Mouse (Mus musculus) retina, embryonic 14.5 days (tissue): ENCODE measurements around the gene Gjc2.
"Not testable (repeated sequence)": the region's sequence is repeated elsewhere in the genome, so short reads cannot be mapped to it uniquely, and the experiment has no call there.

Source experiments
- DNase-seq: peaks from one replicate; pipeline ENCODE4 v3.0.0-alpha.2; 2015; ENCODE audit warnings: low spot score

The Gjc2 gene

GRCm38 (mm10) chr11:59182864-59183331 is at the start of gene Gjc2:
Gene Gjc2, minus strand, starts transcription at chr11:59183213.
- DNase-seq: no peak

- DNase-seq: peak; percentile 16
Measured at GRCm38 (mm10) chr11:59232797-59233196, 49.8 kb upstream of the Gjc2 start.

DNA sequence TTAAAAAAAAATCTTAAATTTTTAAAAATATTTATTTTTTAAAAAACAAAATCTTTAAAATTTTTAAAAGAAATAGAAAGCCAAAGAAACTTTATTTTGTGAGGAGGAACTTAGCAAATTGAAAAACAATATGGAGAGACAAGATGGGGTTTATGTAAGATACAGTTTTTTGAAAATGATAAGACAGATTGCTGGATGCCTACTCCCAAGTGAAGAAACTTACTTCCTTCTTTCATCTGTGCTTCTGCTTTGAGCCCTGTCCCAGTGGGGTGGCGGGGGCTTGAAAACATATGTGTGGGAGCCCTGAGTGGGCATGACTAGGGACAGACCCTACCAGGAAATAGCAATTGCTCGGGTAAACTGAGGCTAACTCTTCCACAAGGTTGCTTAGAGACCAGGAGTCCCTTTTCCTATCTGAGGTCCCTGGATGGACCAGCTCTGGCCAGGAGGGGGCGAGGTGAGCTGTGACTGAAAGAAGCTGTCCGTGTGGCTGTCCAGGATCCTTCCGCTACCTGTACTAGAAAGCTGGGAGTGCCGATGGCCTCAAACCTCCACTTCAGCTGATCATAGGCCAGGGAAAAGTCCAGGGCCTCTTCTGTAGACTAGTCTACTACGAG is 47.2 kb upstream of the Gjc2 start:
- peak; percentile 80 for DNase-seq

GRCm38 (mm10) chr11:59228122-59228953 is 45.3 kb upstream of the Gjc2 start, which contains the start of gene Arf1:
Gene Arf1, minus strand, starts transcription at chr11:59228270.
- peak; percentile 97 for DNase-seq

- no peak for DNase-seq
Measured at GRCm38 (mm10) chr11:59227604-59228121, 44.6 kb upstream of the Gjc2 start.

GRCm38 (mm10) chr11:59226787-59227603 is 44.0 kb upstream of the Gjc2 start:
- DNase-seq: no peak

DNA sequence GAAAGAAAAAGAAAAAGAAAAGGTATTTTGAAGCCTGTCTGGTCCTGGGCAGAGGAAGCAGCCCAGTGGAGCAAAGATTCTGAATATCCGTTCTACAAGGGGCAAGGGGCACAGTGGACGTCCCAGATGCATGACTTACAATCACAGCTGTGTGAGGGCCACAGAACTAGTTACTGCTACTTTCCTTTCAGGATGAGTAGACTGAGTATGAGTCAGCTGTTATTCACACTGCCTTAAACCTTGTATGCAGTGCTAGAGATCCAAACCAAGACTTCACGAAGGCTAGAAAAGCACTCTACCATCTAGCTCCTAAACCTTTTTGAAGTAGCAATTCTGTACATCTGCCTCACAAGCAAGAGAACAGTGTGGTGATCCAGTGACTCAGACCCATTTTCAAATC is 43.2 kb upstream of the Gjc2 start:
- DNase-seq: no peak

DNA sequence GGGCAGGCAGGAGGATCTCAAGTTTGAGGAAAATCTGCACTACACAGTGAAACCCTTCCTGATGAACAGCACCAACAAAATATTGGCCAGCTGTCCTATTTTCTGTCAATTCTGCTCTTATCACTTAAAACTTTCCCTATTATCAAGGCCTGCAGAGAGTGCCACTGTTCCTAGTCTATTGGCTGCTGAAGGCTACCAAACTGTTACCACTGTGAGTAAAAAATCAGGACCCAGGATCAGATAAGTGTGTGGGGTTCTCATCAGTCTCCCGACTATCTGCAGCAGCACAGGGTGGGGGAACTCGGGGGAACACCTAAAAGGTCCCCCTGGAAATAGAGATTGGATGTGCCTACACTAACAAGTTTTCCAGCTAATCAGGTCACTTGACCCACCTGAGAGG is 42.2 kb upstream of the Gjc2 start:
- no peak for DNase-seq

- DNase-seq: no peak
Measured at GRCm38 (mm10) chr11:59224470-59224869, 41.5 kb upstream of the Gjc2 start.

- DNase-seq: no peak
Measured at GRCm38 (mm10) chr11:59224025-59224424, 41.0 kb upstream of the Gjc2 start.

DNA sequence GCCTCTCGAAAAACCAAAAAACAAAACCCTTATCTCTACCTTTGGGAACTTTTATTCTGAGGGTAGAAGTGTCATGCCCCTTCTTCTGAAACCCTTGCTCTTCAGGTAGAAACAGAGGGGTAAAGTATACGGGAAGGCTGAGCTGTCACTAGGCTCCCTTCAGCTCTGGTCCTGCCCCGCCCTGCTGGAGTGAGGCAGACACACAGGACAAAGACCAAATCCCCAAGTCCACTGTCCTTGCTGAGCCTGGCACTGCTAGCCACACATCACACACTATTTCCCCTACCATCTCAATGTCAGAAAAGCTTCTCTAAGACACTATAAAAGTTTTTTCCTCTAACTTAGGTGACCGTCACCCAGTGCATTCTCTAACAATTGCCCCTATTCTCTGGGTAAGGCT is 39.3 kb upstream of the Gjc2 start:
- no peak for DNase-seq

DNA sequence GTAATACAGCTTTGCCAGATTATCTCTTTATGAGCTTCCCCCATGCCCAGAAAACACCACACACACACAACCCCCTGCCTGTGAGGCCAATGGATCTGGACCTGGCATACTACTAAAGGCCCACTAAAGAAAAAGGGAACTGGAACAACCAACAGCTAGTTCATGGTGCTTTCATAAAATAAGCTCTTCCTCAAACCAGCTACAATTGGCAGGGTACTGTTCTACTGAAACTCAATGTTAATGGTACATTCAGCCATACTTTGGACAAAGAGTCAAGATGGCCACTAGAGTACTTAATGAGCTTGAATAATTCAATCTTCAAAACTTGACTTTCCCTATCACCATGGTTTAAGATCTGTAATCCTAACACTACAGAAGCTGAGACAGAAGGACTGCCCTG is 38.6 kb upstream of the Gjc2 start:
- DNase-seq: no peak

DNA sequence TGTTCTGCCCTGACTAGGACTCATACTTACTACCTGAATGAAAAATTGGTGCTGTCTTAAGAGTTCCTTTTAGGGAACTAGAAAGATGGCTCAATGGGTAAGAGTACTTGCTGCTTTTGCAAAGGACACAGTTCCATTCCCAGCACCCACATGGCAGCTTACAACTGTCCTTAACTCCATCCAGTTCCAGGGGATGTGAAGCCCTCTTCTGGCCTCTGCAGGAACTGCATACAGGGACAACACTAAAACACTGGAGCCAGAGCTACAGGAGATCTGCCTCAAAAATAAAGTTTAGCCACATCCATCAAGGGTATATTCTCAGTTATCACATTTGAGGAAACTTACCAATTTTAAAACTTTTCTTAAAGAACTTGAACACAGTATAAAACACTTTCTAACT is 36.1 kb upstream of the Gjc2 start:
- peak; percentile 28 for DNase-seq

GRCm38 (mm10) chr11:59218389-59218998 is 35.5 kb upstream of the Gjc2 start:
- no peak for DNase-seq

DNA sequence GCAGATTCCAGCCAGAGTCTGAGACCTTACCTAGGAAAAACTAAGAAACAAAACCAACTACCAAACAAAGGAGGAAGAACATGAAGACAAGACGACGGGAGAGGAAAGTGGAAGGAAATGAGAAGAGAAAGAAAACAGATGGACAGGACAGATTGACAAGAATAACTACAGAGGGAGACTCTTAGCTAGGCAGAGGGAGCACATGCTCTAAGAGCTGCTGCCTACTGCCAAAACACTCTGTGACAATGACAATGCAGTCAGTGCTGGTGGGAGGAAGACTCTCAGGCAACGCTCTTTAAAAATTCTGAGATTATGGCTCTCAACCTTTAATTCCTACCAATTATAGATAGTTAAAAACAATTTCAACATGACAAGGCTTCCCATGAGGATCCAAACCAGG is 33.9 kb upstream of the Gjc2 start:
- no peak for DNase-seq

DNA sequence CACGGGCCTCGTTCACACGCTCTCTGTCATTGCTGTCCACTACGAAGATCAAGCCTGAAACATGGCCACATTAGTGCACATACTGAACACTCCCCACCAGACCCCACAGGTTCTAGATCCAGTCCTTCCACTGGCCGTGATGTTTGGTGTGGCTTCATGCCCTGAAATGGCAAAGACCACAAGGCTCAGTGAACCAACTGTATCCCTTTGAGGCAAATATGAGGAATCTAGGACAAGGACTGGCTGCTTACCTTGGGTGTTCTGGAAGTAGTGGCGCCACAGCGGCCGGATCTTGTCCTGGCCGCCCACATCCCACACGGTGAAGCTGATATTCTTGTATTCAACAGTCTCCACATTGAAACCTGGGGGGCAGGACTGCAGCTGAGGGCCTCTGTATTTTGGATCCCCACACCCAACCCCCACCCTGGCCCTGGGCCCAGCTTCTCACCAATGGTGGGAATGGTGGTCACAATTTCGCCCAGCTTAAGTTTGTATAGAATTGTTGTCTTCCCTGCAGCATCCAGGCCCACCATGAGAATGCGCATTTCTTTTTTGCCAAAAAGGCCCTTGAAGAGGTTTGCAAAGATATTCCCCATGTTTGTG is 30.0 kb upstream of the Gjc2 start:
- no peak for DNase-seq

DNA sequence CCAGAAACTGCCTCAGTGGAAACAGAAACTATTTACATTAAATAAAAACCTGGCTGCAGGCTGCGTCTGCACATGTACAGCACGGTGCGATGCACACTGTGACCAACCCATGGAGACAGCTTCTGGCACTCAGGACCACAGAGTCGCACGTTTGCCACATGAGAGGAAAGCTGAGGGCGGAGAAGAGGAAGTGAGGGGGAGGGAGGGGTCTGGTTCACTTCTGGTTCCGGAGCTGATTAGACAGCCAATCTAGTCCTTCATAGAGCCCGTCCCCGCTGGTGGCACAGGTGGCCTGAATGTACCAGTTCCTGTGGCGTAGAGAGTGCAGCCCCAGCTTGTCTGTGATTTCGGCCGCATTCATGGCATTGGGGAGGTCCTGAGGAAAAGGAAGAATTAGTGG is 29.3 kb upstream of the Gjc2 start:
- not testable (repeated sequence) for DNase-seq

- DNase-seq: not testable (repeated sequence)
Measured at GRCm38 (mm10) chr11:59211561-59211960, 28.5 kb upstream of the Gjc2 start.

- no peak for DNase-seq
Measured at GRCm38 (mm10) chr11:59210020-59210419, 27.0 kb upstream of the Gjc2 start.

GRCm38 (mm10) chr11:59209580-59209979 is 26.6 kb upstream of the Gjc2 start:
- no peak for DNase-seq

DNA sequence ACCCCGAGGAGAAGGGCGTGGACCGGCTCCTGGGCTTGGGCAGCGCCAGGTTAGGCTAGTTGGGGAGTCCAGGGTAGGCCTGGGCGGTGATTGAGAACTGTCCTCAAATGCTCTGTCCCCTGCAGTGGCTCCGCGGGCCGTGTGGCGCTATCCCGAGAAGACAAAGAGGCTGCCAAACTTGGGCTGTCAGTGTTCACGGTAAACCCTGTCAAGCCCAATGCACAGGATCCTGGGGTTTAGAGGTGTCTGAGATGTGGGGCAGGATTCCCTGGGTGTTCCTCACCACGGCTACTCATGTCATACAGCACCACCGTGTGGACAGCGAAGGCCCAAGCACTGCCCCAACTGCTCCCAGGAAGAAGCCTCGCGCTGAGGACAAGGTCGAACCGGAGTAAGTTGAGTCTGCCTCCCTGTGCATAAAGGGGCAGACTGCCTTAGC is 26.0 kb upstream of the Gjc2 start:
- DNase-seq: peak; percentile 75
